Mouse (Mus musculus): ENCODE results near the gene Zmiz1. TPM values are rescaled to one million over a fixed set of nuclear protein-coding genes. Genes with fewer than 3 reads are reported as not detected.

The Zmiz1 gene
- 57.4 and 60.2 TPM in 2 replicates for polyA plus RNA-seq (2014; fragmentation: Nextera tagmentation; extraction: Ambion mirVana)

DNA sequence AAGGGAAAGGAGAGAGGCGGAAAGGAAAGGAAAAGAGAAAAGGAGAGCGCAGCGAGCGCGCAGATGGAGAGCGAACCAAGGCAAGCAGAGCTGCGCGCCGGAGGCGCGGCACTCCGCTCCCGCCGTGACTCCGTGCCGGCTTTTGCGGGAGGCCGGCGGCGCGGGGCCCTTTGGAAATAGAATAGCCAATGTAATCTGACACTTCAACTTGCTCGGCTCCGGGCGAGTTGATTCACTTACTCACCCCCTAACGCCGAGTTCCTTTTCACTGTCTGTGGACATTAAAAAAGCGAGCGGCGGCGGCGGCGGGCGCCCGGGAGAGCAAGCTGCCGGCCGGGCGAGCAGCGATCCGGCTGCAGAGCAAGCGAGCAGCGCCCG is at the start of gene Zmiz1:
TSS of gene Zmiz1 (plus strand) at position 170 of the 378 bp plus-strand sequence.
- WGBS, result under 1% methylated on average over 39 of the region's 42 CpGs
- H3K36me3 ChIP-seq (ENCODE audit: control insufficient read depth, insufficient read depth, low read length), result no peaks in the 10 kb centered on the region
- peaks cover 41% of the 10 kb centered on the region for H3K4me1 ChIP-seq (ENCODE audit: control insufficient read depth, insufficient read depth, low read length)
- peak within 1 kb of the TSS; percentile 98 for H3K4me3 ChIP-seq (ENCODE audit: low read depth, low read length)
- ATAC-seq (ENCODE audit: insufficient read depth, low FRiP score, low TSS enrichment) (peak; percentile 38), DNase-seq (ENCODE audit: low spot score) (peak; percentile 95)
- H3K4me2 ChIP-seq (ENCODE audit: low read depth), result peak within 1 kb of the TSS; percentile 87
- no peaks in the 10 kb centered on the region for H3K27me3 ChIP-seq (ENCODE audit: control insufficient read depth, insufficient read depth, low read length)
- H3K9ac ChIP-seq (ENCODE audit: low read length), result peak within 1 kb of the TSS; percentile 99
- H3K27ac ChIP-seq (ENCODE audit: low read depth, low read length), result peak within 1 kb of the TSS; percentile 98
- no peaks in the 10 kb centered on the region for H3K9me3 ChIP-seq (ENCODE audit: control insufficient read depth, low read length)

DNA sequence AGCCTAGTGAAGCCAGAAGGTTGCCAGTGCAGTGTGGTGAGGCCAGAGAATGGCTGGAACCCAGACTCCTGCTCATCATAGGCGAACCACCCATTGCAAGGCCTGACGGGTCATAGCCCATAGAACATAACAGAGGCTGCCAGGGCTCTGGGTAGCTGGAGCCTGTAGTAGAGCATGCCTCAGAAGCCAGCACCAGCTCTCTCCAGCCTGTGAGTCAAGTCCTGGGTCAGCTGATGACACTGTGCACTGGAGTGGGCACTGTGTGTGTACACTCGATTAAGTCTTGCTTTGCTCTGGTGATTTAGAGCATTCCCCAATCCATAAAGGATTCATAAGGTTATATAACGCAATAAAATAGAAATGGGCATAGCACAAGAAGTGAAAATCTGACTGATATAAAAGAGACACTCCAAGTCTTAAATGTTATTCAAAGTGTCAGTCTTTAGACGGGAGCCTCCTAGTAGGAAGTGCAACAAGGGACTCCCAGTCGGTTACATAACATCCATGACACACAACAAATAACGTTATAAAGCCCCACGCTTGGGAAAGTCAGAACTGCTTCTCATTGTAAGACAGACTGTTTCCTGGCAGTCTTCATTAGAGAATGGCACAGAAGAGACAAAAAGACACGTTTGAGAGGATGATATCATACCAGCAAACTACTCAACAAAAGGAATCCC is 47.0 kb upstream of the Zmiz1 start:
- Histone ChIP-seq H3K4me1 (ENCODE audit: control insufficient read depth, insufficient read depth, low read length) (peaks cover 8% of the 10 kb centered on the region; the same call in 1 of the 2 replicates), H3K4me3 (ENCODE audit: low read depth, low read length) (no peak overlapping the region), H3K4me2 (ENCODE audit: low read depth) (no peak overlapping the region), H3K27me3 (ENCODE audit: control insufficient read depth, insufficient read depth, low read length) (no peaks in the 10 kb centered on the region), H3K27ac (ENCODE audit: low read depth, low read length) (no peak overlapping the region), H3K9ac (ENCODE audit: low read length) (no peak overlapping the region), H3K9me3 (ENCODE audit: control insufficient read depth, low read length) (no peaks in the 10 kb centered on the region), H3K36me3 (ENCODE audit: control insufficient read depth, insufficient read depth, low read length) (no peaks in the 10 kb centered on the region)
- ATAC-seq (ENCODE audit: insufficient read depth, low FRiP score, low TSS enrichment) (no peak), DNase-seq (ENCODE audit: low spot score) (no peak)
- 89% methylated on average over 9 of the region's 9 CpGs for WGBS

DNA sequence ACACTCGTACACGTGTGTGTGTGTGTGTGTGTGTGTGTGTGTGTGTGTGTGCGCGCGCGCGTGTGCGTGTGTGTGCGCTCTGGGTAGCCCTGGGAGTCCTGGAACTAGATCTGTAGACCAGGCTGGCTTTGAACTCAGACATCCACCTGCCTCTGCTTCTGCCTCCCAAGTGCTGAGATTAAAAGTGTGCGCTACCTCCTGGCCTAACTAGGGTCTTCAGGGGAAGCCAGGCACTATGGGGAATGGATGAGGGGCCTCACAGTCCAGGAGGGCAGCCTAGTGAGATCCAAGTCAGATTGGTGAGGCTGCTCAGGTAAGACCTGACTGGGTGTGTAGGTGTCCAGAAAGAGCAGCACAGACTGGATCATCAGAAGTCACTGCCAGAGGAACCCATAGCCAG is 46.2 kb upstream of the Zmiz1 start:
- ATAC-seq (ENCODE audit: insufficient read depth, low FRiP score, low TSS enrichment) (no peak), DNase-seq (ENCODE audit: low spot score) (no peak)
- Histone ChIP-seq H3K4me3 (ENCODE audit: low read depth, low read length) (no peak overlapping the region), H3K4me1 (ENCODE audit: control insufficient read depth, insufficient read depth, low read length) (peaks cover 8% of the 10 kb centered on the region; the same call in 1 of the 2 replicates), H3K9ac (ENCODE audit: low read length) (no peak overlapping the region), H3K9me3 (ENCODE audit: control insufficient read depth, low read length) (no peaks in the 10 kb centered on the region), H3K27ac (ENCODE audit: low read depth, low read length) (no peak overlapping the region), H3K27me3 (ENCODE audit: control insufficient read depth, insufficient read depth, low read length) (no peaks in the 10 kb centered on the region), H3K36me3 (ENCODE audit: control insufficient read depth, insufficient read depth, low read length) (no peaks in the 10 kb centered on the region), H3K4me2 (ENCODE audit: low read depth) (no peak overlapping the region)
- WGBS, result 97% methylated on average over 10 of the region's 10 CpGs

DNA sequence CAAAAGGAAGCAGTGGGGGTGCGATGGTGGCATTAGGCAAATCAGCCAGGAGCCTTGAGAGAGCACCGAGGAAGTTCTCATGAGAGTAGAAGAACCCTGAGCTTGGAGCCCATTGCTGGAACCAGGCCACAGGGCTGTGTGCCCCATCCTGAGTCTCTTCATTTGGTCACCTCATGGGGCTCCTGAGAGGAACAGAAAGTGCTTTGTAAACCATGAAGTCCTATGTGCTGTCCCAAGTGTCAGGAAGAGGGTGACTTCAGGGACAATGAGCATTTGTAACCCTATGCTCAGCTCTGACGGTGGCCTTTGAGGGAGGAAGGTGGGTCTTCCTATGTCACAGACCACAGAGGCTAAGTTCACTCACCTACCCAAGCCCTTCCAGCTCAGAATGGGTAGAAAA is 45.5 kb upstream of the Zmiz1 start:
- Histone ChIP-seq H3K4me1 (ENCODE audit: control insufficient read depth, insufficient read depth, low read length) (peaks cover 8% of the 10 kb centered on the region; the same call in 1 of the 2 replicates), H3K36me3 (ENCODE audit: control insufficient read depth, insufficient read depth, low read length) (no peaks in the 10 kb centered on the region), H3K9me3 (ENCODE audit: control insufficient read depth, low read length) (no peaks in the 10 kb centered on the region), H3K9ac (ENCODE audit: low read length) (no peak overlapping the region), H3K4me3 (ENCODE audit: low read depth, low read length) (no peak overlapping the region), H3K4me2 (ENCODE audit: low read depth) (no peak overlapping the region), H3K27me3 (ENCODE audit: control insufficient read depth, insufficient read depth, low read length) (no peaks in the 10 kb centered on the region), H3K27ac (ENCODE audit: low read depth, low read length) (no peak overlapping the region)
- DNase-seq (ENCODE audit: low spot score) (no peak), ATAC-seq (ENCODE audit: insufficient read depth, low FRiP score, low TSS enrichment) (no peak)
- WGBS, result 68% methylated on average over 3 of the region's 3 CpGs

DNA sequence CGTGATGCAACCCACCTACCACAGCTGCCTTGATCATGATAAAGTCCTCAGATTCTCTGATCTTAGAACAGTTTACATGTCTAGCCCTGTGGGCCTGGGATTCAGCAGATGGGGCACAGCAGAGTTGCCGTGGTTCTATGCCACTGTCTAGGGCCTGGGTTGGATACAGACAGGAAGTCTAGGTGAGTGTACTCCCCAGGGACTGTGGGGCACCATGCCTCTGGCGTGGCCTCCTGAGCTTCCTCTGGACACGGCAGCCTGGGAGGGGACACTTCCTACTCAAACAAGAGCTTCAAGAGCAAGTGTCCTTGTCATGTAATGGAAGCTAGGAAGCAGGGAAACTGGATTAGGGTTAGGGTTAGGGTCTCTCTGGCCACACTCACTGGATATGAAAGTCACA is 44.9 kb upstream of the Zmiz1 start:
- no peak for DNase-seq (ENCODE audit: low spot score)
- ATAC-seq (ENCODE audit: insufficient read depth, low FRiP score, low TSS enrichment), result no peak
- no peak overlapping the region for H3K27ac ChIP-seq (ENCODE audit: low read depth, low read length)
- no peak overlapping the region for H3K4me3 ChIP-seq (ENCODE audit: low read depth, low read length)
- peaks cover 8% of the 10 kb centered on the region; the same call in 1 of the 2 replicates for H3K4me1 ChIP-seq (ENCODE audit: control insufficient read depth, insufficient read depth, low read length)
- no peaks in the 10 kb centered on the region for H3K36me3 ChIP-seq (ENCODE audit: control insufficient read depth, insufficient read depth, low read length)
- H3K27me3 ChIP-seq (ENCODE audit: control insufficient read depth, insufficient read depth, low read length), result no peaks in the 10 kb centered on the region
- 76% methylated on average over 4 of the region's 4 CpGs for WGBS
- H3K9ac ChIP-seq (ENCODE audit: low read length), result no peak overlapping the region
- no peak overlapping the region for H3K4me2 ChIP-seq (ENCODE audit: low read depth)
- no peaks in the 10 kb centered on the region for H3K9me3 ChIP-seq (ENCODE audit: control insufficient read depth, low read length)

DNA sequence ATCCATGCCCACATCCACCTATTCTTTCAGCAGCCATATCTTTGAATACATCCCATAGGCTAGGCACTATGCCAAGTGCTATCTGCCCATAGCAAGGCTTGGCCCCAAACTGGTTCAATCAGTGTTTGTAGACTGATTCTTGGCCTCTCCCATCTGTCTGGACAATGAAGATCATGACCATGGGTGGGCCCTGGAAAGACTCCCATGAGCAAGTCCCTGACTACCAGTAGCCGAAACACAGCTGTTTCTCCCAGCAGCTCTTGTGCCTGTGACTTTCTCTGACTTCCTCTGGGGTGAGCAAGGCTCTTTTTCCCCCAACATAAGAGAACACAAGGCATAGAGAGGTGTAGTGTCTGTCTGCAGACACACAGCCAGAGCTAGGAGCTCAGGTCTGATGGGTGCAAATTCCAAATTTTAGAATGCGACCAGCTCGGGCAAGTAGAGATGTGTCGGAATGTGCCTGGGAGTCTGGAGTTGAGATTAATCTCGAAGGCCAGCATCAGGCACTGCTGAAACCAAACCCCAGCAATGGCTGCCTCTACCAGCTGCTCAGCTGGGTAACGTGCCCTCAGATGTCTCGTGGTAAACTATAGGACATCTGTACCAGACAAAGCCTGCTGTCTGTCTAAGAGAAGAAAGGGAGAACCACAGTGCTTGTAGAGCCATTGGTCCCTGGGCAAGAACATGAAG is 38.8 kb upstream of the Zmiz1 start:
- Histone ChIP-seq H3K4me1 (ENCODE audit: control insufficient read depth, insufficient read depth, low read length) (no peaks in the 10 kb centered on the region), H3K27me3 (ENCODE audit: control insufficient read depth, insufficient read depth, low read length) (no peaks in the 10 kb centered on the region), H3K36me3 (ENCODE audit: control insufficient read depth, insufficient read depth, low read length) (no peaks in the 10 kb centered on the region), H3K9me3 (ENCODE audit: control insufficient read depth, low read length) (no peaks in the 10 kb centered on the region), H3K27ac (ENCODE audit: low read depth, low read length) (no peak overlapping the region), H3K9ac (ENCODE audit: low read length) (no peak overlapping the region), H3K4me3 (ENCODE audit: low read depth, low read length) (no peak overlapping the region), H3K4me2 (ENCODE audit: low read depth) (no peak overlapping the region)
- WGBS, result 78% methylated on average over 7 of the region's 7 CpGs
- DNase-seq (ENCODE audit: low spot score), result no peak
- no peak for ATAC-seq (ENCODE audit: insufficient read depth, low FRiP score, low TSS enrichment)

DNA sequence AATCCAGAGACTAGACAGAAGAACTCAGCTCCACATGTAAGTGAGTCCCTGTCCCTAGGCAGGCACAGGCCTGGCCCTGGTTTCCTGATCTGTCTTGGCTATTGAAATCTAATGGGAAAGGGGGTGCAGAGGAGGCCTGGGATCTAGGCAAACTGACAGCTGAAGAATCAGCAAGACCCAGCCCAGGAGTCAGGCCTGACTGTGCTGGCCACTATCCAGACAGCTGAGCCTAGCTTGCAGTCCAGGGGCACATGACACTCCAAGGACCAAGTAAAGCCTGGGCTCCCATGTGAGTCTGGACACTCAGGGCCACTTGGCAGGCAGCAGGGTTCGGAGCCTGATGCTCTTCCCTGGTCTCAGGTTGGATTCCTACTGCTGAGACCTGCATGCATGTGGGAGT is 38.0 kb upstream of the Zmiz1 start:
- DNase-seq (ENCODE audit: low spot score) (no peak), ATAC-seq (ENCODE audit: insufficient read depth, low FRiP score, low TSS enrichment) (no peak)
- Histone ChIP-seq H3K4me1 (ENCODE audit: control insufficient read depth, insufficient read depth, low read length) (no peaks in the 10 kb centered on the region), H3K4me2 (ENCODE audit: low read depth) (no peak overlapping the region), H3K27ac (ENCODE audit: low read depth, low read length) (no peak overlapping the region), H3K27me3 (ENCODE audit: control insufficient read depth, insufficient read depth, low read length) (no peaks in the 10 kb centered on the region), H3K9ac (ENCODE audit: low read length) (no peak overlapping the region), H3K4me3 (ENCODE audit: low read depth, low read length) (no peak overlapping the region), H3K36me3 (ENCODE audit: control insufficient read depth, insufficient read depth, low read length) (no peaks in the 10 kb centered on the region), H3K9me3 (ENCODE audit: control insufficient read depth, low read length) (no peaks in the 10 kb centered on the region)
- WGBS, result 94% methylated on average over 1 of the region's 1 CpGs

DNA sequence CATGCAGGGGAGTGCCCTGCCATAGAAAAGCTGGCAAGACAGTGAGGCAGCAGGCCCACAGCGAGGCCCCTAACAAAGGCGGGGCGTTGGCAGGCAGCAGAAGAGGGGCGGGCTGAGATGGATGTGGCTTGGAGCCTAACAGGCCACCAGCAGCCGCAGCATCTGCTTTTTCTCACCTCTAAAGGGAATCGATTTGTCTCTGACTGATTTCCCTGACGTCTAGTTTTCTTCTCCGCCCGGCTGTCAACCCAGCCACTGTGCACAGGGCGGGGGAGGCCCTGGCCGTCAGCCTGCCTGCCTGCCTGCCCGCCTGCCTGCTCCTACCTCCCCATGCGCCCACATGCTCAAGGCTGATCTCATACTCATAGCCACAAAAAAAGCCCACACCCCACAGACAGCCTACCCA is 37.4 kb upstream of the Zmiz1 start:
- Histone ChIP-seq H3K27ac (ENCODE audit: low read depth, low read length) (no peak overlapping the region; the same call in 1 of the 2 replicates), H3K9me3 (ENCODE audit: control insufficient read depth, low read length) (no peaks in the 10 kb centered on the region), H3K4me2 (ENCODE audit: low read depth) (no peak overlapping the region), H3K4me1 (ENCODE audit: control insufficient read depth, insufficient read depth, low read length) (no peaks in the 10 kb centered on the region), H3K4me3 (ENCODE audit: low read depth, low read length) (no peak overlapping the region), H3K27me3 (ENCODE audit: control insufficient read depth, insufficient read depth, low read length) (no peaks in the 10 kb centered on the region), H3K9ac (ENCODE audit: low read length) (no peak overlapping the region), H3K36me3 (ENCODE audit: control insufficient read depth, insufficient read depth, low read length) (no peaks in the 10 kb centered on the region)
- ATAC-seq (ENCODE audit: insufficient read depth, low FRiP score, low TSS enrichment), result no peak
- DNase-seq (ENCODE audit: low spot score), result peak; percentile 54
- 48% methylated on average over 13 of the region's 13 CpGs for WGBS

DNA sequence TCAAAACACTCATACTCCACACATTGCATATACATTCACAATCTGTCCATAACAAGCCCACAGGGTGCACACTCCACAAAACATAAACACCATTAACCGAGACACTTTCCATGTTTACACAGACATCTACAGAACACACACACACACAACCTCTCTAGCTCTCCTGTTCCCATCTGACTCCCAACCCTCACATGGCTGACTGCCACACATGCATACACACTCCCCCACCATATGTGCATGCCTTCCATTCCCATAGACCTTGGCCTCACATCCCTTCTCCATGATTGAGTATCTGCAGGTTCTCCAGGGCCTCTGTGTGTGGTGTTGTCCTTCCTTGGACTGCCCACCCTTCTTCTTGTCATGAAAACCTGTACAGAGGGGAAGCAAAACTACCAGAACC is 36.0 kb upstream of the Zmiz1 start:
- no peak for ATAC-seq (ENCODE audit: insufficient read depth, low FRiP score, low TSS enrichment)
- no peak for DNase-seq (ENCODE audit: low spot score)
- Histone ChIP-seq H3K9me3 (ENCODE audit: control insufficient read depth, low read length) (no peaks in the 10 kb centered on the region), H3K9ac (ENCODE audit: low read length) (no peak overlapping the region), H3K36me3 (ENCODE audit: control insufficient read depth, insufficient read depth, low read length) (no peaks in the 10 kb centered on the region), H3K27me3 (ENCODE audit: control insufficient read depth, insufficient read depth, low read length) (no peaks in the 10 kb centered on the region), H3K4me1 (ENCODE audit: control insufficient read depth, insufficient read depth, low read length) (no peaks in the 10 kb centered on the region), H3K4me3 (ENCODE audit: low read depth, low read length) (no peak overlapping the region), H3K27ac (ENCODE audit: low read depth, low read length) (no peak overlapping the region), H3K4me2 (ENCODE audit: low read depth) (no peak overlapping the region)
- WGBS, result 75% methylated on average over 1 of the region's 1 CpGs

Measured in neural tube, embryonic 11.5 days (tissue).